Mouse (Mus musculus) bone marrow macrophage, adult 2 months (primary cell): Measurements from ENCODE around the gene Klhl8.

Experiments used
- CTCF ChIP-seq: IDR thresholded peaks from 2 replicates; pipeline ENCODE4 v1.5.1; 2012; ENCODE audit warnings: low read depth, mild to moderate bottlenecking, low read length, moderate library complexity
- POLR2A ChIP-seq: IDR thresholded peaks from 2 replicates; pipeline ENCODE4 v1.6.1; 2012; ENCODE audit warnings: mild to moderate bottlenecking, low read depth, low read length, borderline replicate concordance

DNA sequence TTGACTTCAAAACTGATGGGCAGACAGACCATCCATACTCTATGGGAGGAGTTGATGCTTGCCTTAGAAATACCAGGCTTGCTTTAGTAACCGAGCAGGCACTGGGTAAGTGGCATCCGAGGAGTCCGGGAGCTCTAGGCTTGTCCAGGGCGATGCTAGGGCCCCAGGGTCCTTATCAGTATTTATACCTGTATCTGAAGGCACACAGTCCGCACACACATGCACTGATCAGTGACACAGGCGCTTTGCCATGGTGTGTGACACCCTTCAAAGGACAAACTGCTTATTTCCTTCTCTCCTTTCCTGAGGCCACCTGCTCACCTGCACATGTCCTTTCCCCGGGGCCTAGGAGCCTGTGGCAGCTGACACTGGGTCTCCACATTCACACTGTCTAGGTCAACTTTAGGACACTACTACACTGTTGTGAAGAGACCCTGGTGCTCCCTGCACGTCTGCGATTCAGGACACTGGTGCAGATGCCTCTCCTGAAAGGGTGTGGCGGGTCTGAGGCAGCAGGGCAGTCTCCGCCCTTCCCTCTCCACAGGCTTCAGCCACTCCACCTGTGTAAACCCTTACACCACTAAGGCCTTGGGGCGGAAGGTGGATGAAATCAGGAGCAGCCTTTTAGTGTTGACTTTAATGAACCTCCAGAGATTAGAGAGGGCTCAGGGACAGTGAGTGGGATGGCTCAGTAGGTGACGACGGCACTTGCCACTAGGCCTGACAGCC lies 55.4 kb downstream of the Klhl8 start:
- TF ChIP-seq CTCF (no peak), POLR2A (no peak)
